Mouse (Mus musculus) midbrain, embryonic 14.5 days (tissue): ENCODE results near the gene Mrpl10. TPM values are rescaled to one million over a fixed set of nuclear protein-coding genes. Genes with fewer than 3 reads are reported as not detected.
A peak's percentile ranks its signal among the peaks of the same experiment; 100 is the strongest.

ENCODE experiments used
- ATAC-seq: fragments of 200-750 bp; cut with Nextera tagmentation; 2 replicates; pipeline ENCODE4 v1.8.0; 2017; ENCODE audit warnings: moderate number of reproducible peaks, moderate library complexity; ENCODE audit not compliant: low FRiP score, low TSS enrichment
- DNase-seq: peaks from one replicate; pipeline ENCODE4 v3.0.0-alpha.2; 2015
- H3K27ac ChIP-seq: fragments of 300-500 bp; sonication (generic); replicated peaks from 2 replicates; pipeline ENCODE4 v1.5.1; 2014; ENCODE audit warnings: mild to moderate bottlenecking, low read depth, low read length, moderate library complexity
- H3K27me3 ChIP-seq: fragments of 300-500 bp; sonication (generic); 2 replicates; pipeline ENCODE4 v1.6.1; 2014; ENCODE audit warnings: low read length, control low read depth, mixed read lengths; ENCODE audit not compliant: control insufficient read depth, insufficient read depth
- H3K36me3 ChIP-seq: fragments of 300-500 bp; sonication (generic); 2 replicates; pipeline ENCODE4 v1.6.1; 2014; ENCODE audit warnings: low read length, control low read depth; ENCODE audit not compliant: control insufficient read depth, insufficient read depth
- H3K4me1 ChIP-seq: fragments of 300-500 bp; sonication (generic); 2 replicates; pipeline ENCODE4 v1.6.1; 2014; ENCODE audit warnings: mild to moderate bottlenecking, antibody characterized with exemption, low read length, control low read depth; ENCODE audit not compliant: control insufficient read depth, insufficient read depth
- H3K4me2 ChIP-seq: fragments of 300-500 bp; sonication (generic); 2 replicates; pipeline ENCODE4 v1.6.1; 2014; ENCODE audit warnings: mild to moderate bottlenecking, low read length, moderate library complexity
- H3K4me3 ChIP-seq: fragments of 300-500 bp; sonication (generic); replicated peaks from 2 replicates; pipeline ENCODE4 v1.5.1; 2014; ENCODE audit warnings: low read depth, low read length
- H3K9ac ChIP-seq: fragments of 300-500 bp; sonication (generic); replicated peaks from 2 replicates; pipeline ENCODE4 v1.6.1; 2014; ENCODE audit warnings: mild to moderate bottlenecking, low read length, moderate library complexity
- H3K9me3 ChIP-seq: fragments of 300-500 bp; sonication (generic); 2 replicates; pipeline ENCODE4 v1.6.1; 2016; ENCODE audit warnings: low read length, control low read depth, mixed read lengths; ENCODE audit not compliant: control insufficient read depth
- WGBS: fragments of 180-500 bp; shearing (Covaris S2); extraction: QIAGEN DNeasy Blood & Tissue Kit; methylation state at CpG from one replicate; pipeline ENCODE4 v1.1.7; 2014; 5-methylcytosine and 5-hydroxymethylcytosine counted together
- polyA plus RNA-seq: library from polyadenylated mRNA; unstranded; fragments of >200 nt; fragmentation: Nextera tagmentation; extraction: Ambion mirVana; gene quantifications from 2 replicates; pipeline ENCODE4 v1.2.1, GENCODE M21; 2014

The Mrpl10 gene
- polyA plus RNA-seq, 1 experiment from 2014 or later: 62.2 TPM

DNA sequence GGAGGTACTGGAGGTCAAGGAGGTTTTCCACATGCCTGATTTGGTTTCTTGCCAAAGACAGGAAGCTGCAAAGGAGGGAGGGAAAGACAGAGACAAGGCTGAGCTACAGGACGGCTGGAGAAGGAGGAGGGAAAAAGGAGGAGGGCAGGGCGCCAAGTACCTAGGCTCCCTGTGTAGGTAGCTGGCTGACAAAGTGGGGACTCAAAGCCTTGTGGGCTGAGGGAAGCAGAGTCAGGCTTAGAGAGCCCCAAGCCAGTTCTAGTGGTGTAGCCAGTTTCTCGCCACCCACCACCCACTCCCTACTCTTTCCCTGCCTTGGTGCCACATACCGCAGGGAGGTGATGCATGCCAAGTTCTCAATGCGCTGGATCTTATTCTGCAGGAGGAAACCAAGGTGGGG lies 5.2 kb upstream of the Mrpl10 start:
- peaks cover 4% of the 10 kb centered on the region; the same call in 1 of the 2 replicates for H3K4me1 ChIP-seq
- no peak overlapping the region for H3K27ac ChIP-seq
- no peaks in the 10 kb centered on the region for H3K27me3 ChIP-seq
- WGBS: 83% methylated on average over 5 of the region's 5 CpGs
- H3K36me3 ChIP-seq: no peaks in the 10 kb centered on the region
- no peak overlapping the region for H3K9ac ChIP-seq
- no peaks in the 10 kb centered on the region for H3K9me3 ChIP-seq
- H3K4me2 ChIP-seq: no peak overlapping the region
- no peak overlapping the region for H3K4me3 ChIP-seq
- ATAC-seq (no peak), DNase-seq (no peak)

DNA sequence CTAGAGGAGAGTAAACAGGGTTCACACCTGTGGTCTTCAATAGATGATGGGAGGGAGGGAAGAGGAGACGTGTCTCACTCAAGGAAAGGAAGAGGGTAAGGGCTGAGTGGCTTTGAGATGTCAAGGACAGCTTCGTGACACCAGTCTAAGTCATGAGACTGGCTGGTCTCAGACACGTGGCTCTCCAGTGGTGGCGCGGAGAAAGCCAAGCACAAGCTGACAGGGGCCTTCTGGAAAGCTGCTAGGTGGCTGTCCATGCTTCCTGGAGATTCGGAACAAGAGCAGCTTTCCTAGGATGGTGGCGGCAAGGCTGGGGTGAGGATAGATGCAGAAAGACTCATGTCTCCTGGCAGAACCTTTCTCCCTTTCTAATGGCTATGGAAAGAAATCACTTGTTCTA lies 2.5 kb upstream of the Mrpl10 start:
- no peaks in the 10 kb centered on the region for H3K36me3 ChIP-seq
- no peak overlapping the region for H3K4me2 ChIP-seq
- H3K27ac ChIP-seq: no peak overlapping the region
- no peak for ATAC-seq
- no peak overlapping the region for H3K4me3 ChIP-seq
- no peaks in the 10 kb centered on the region for H3K27me3 ChIP-seq
- no peak for DNase-seq
- H3K9me3 ChIP-seq: no peaks in the 10 kb centered on the region
- no peak overlapping the region for H3K9ac ChIP-seq
- 66% methylated on average over 7 of the region's 7 CpGs for WGBS
- peaks cover 13% of the 10 kb centered on the region; the same call in 1 of the 2 replicates for H3K4me1 ChIP-seq

DNA sequence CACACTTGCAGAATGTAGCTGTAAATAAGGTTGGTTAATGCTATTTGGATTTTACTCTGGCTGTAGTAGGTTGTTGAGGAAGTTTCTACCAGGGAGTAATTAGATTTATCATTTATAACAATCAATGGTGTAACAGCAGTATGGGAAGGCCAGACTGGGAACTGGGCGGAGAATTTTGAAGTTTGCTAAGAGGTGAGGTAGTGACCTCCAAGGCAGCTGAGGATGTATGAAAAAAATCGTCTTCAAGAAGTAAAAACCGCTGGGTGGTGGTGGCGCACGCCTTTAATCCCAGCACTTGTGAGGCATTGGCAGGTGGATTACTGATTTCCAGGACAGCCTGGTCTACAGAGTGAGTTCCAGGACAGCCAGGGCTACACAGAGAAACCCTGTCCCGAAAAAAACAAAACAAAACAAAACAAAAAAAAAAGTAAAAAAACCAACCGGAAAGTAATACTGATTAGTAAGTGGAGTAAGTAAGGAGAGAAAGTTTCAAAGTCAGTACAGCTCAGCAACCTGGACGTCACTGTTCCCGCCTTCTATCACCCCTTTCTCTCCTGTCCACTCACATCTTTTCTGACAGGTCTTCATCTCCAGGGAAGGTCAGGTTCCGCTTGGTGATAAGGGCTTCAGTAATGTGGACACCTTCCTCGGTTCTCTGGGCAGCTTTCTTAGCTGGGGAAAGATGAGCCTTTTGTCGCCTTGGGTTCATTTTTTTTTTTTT lies 899 bp upstream of the Mrpl10 start:
- H3K36me3 ChIP-seq: 0 out of 2 replicates have a peak, but pooled peaks cover 6% of the 10 kb centered on the region
- 50% methylated on average over 12 of the region's 12 CpGs for WGBS
- no peak for DNase-seq
- H3K9me3 ChIP-seq: no peaks in the 10 kb centered on the region
- peak overlapping the region; percentile 78 for H3K4me2 ChIP-seq
- H3K27ac ChIP-seq: peak overlapping the region; percentile 52; the same call in 1 of the 2 replicates
- H3K4me1 ChIP-seq: peaks cover 13% of the 10 kb centered on the region; the same call in 1 of the 2 replicates
- ATAC-seq: no peak
- H3K9ac ChIP-seq: 0 out of 2 replicates have a peak overlapping the region, but pooled peaks have one; percentile 45
- no peaks in the 10 kb centered on the region for H3K27me3 ChIP-seq
- H3K4me3 ChIP-seq: peak overlapping the region; percentile 63

DNA sequence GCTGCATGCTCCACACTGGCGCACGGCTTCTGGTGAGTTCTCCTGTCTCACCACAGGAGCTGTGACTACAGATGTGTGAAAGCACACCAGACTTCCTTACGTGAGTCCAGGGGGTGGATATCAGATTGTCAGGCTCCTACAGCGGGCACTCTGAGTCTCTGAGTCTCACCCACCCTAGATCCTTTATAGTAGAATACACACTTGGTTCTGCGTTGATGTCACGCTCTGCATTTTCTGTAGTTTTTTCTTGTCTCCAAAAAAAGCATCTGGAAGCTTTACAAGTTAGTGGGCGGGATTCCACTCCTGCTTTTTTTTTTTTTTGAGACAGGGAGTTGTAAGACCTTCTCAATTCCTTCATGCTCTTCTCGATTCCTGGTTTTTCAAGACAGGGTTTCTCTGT lies 3.5 kb downstream of the Mrpl10 start:
- Histone ChIP-seq H3K4me3 (no peak overlapping the region), H3K27me3 (no peaks in the 10 kb centered on the region), H3K9me3 (no peaks in the 10 kb centered on the region), H3K4me1 (peaks cover 13% of the 10 kb centered on the region; the same call in 1 of the 2 replicates), H3K4me2 (no peak overlapping the region), H3K36me3 (peaks cover 26% of the 10 kb centered on the region), H3K27ac (no peak overlapping the region), H3K9ac (no peak overlapping the region)
- DNase-seq (no peak), ATAC-seq (no peak)
- 97% methylated on average over 8 of the region's 8 CpGs for WGBS

DNA sequence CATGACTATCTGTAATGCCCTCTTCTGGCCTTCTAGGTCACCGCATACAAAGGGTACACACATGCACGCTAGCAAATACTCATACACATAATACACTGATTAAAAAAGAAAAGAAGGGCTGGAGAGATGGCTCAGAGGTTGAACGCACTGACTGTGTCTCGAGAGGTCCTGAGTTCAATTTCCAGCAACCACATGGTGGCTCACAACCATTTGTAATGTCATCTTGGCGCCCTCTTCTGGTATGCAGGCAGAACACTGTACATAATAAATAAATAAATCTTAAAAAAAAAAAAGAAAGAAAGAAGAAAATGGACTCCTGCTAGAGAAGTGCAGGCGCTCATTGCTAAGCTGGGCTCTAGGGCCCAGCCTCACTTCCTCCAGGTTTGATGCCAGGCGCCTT lies 4.5 kb downstream of the Mrpl10 start:
- DNase-seq: no peak
- H3K36me3 ChIP-seq: peaks cover 26% of the 10 kb centered on the region
- WGBS: 84% methylated on average over 7 of the region's 7 CpGs

DNA sequence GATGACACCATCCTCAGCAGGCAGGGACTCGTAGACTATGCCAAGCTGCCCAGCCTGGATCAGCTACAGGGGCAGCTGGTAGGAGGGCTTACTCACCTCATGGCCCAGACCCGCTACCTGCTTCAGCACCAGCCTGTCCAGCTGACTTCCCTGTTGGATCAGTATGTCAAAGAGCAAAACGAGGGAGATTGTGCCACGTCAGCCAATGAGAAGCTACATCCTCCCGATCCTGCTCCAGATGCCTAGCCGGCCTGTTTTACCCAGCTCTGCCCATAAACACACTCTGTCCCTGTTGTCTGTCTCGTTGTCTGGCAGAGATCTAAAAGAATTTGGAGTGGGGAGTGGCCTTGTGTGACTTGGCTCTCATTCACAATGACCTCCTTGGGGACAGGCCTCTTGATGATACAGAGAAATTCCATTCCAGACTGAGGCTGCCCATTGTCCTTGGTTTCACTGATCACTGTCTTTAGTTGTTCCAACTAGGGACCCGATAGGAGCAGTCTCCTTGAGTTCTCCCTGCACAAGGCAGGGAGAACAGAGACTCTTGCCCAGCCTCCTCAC lies 6.8 kb downstream of the Mrpl10 start:
- H3K4me3 ChIP-seq: no peak overlapping the region
- no peaks in the 10 kb centered on the region for H3K9me3 ChIP-seq
- no peak for DNase-seq
- H3K27ac ChIP-seq: no peak overlapping the region
- H3K9ac ChIP-seq: no peak overlapping the region
- 88% methylated on average over 8 of the region's 8 CpGs for WGBS
- H3K27me3 ChIP-seq: no peaks in the 10 kb centered on the region
- peaks cover 30% of the 10 kb centered on the region for H3K36me3 ChIP-seq
- no peak for ATAC-seq
- H3K4me2 ChIP-seq: no peak overlapping the region
- peaks cover 14% of the 10 kb centered on the region for H3K4me1 ChIP-seq

More for the DNA sequence above, 4.5 kb downstream of the Mrpl10 start:
- no peaks in the 10 kb centered on the region for H3K9me3 ChIP-seq
- no peak overlapping the region for H3K27ac ChIP-seq
- peaks cover 11% of the 10 kb centered on the region; the same call in 1 of the 2 replicates for H3K4me1 ChIP-seq
- no peak overlapping the region for H3K4me2 ChIP-seq
- H3K4me3 ChIP-seq: no peak overlapping the region
- no peaks in the 10 kb centered on the region for H3K27me3 ChIP-seq
- ATAC-seq: no peak
- no peak overlapping the region for H3K9ac ChIP-seq

DNA sequence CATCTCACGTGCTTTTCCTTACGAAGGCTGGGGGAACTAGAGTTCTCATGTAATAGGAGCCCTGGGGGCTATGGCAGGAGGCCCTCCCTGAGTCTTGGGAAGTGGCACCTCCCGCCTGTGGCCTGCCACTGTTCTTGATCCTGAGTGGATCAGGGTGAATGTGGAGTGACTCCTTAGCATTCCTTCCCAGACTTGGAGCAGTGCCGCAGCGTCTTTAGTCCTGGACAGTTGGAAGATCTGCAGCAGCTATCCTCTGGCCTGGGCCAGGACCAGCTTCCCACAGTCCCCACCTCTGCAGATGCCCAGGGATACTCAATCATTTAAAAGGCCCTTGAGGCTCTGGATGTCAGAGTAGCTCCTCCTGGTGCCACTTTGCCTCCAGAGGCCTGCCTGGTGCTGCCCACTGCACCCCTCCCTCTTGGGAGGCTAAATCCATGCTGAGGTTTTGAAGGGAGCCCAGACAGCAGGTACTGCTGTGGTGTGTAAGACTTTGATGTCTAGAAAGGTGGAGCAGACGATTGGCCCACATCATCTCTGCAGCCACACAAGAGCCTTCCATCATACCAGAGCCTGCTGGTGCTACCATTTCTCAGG lies 8.2 kb downstream of the Mrpl10 start:
- H3K4me3 ChIP-seq: no peak overlapping the region
- no peaks in the 10 kb centered on the region for H3K27me3 ChIP-seq
- no peaks in the 10 kb centered on the region for H3K9me3 ChIP-seq
- H3K4me1 ChIP-seq: peaks cover 14% of the 10 kb centered on the region
- no peak overlapping the region for H3K27ac ChIP-seq
- 79% methylated on average over 6 of the region's 6 CpGs for WGBS
- no peak overlapping the region for H3K9ac ChIP-seq
- ATAC-seq: no peak
- no peak overlapping the region for H3K4me2 ChIP-seq
- no peak for DNase-seq
- peaks cover 35% of the 10 kb centered on the region for H3K36me3 ChIP-seq

DNA sequence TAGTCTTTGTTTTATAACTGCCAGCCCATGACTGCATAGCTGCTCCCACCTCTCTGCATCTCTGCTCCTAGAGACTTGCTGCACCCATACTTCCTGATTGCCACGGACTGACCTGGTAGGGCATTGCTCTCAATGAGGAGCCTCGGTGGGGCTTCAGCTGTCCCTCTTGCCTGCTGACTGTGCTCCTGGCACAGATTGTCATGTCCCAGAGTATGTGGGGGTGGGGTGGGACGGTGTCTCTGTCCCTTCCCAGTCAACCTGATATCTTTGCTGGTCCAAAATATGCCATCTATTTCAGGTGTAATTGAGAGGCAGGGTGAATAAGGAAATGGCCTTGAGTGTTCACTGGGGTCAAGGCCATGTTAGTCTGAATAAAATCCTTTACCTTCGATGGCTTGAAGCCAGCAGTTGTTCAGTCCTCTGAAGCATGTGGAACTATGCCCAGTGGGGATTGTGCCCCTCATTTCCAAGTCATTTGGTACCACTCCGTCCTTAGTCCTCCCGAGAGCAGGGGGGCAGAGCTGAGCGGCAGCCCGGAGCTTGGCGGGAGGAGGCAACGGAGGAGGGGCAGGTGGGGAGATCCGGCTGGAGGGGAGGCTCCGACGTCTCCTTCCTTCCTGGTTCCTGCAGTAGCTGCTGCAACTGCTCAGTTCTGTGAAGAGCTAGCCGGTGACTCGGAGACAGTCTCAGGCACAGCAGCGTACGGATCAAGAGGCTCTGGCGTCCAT lies 9.0 kb downstream of the Mrpl10 start, which contains the start of gene Osbpl7:
Gene Osbpl7, plus strand, starts transcription at position 413 of the 728 bp plus-strand sequence.
- peaks cover 39% of the 10 kb centered on the region for H3K36me3 ChIP-seq
- WGBS: 8% methylated on average over 18 of the region's 18 CpGs
- H3K27me3 ChIP-seq: no peaks in the 10 kb centered on the region
- DNase-seq: peak; percentile 87
- peak; percentile 82 for ATAC-seq
- H3K4me3 ChIP-seq: peak within 1 kb of the TSS; percentile 64
- H3K4me1 ChIP-seq: peaks cover 14% of the 10 kb centered on the region
- H3K4me2 ChIP-seq: peak within 1 kb of the TSS; percentile 94
- peak within 1 kb of the TSS; percentile 52 for H3K27ac ChIP-seq
- H3K9ac ChIP-seq: peak within 1 kb of the TSS; percentile 78
- H3K9me3 ChIP-seq: no peaks in the 10 kb centered on the region
